Mouse (Mus musculus) intestine, embryonic 16.5 days (tissue): ENCODE measurements around the gene Brsk1. TPM values are rescaled to one million over a fixed set of nuclear protein-coding genes. Genes with fewer than 3 reads are reported as not detected.

Source experiments
- ATAC-seq: fragments of 200-750 bp; cut with Nextera tagmentation; 2 replicates; pipeline ENCODE4 v1.8.0; 2017; ENCODE audit warnings: moderate TSS enrichment, moderate library complexity
- H3K27ac ChIP-seq: fragments of 300-500 bp; sonication (generic); 2 replicates; pipeline ENCODE4 v1.5.1; 2014; ENCODE audit warnings: mild to moderate bottlenecking, low read length
- H3K27me3 ChIP-seq: fragments of 300-500 bp; sonication (generic); replicated peaks from 2 replicates; pipeline ENCODE4 v1.6.1; 2014; ENCODE audit warnings: low read length, control low read depth, mixed read lengths; ENCODE audit not compliant: control insufficient read depth, insufficient read depth
- H3K36me3 ChIP-seq: fragments of 300-500 bp; sonication (generic); 2 replicates; pipeline ENCODE4 v1.6.1; 2014; ENCODE audit warnings: low read length, control low read depth; ENCODE audit not compliant: control insufficient read depth, insufficient read depth
- H3K4me1 ChIP-seq: fragments of 300-500 bp; sonication (generic); 2 replicates; pipeline ENCODE4 v1.6.1; 2014; ENCODE audit warnings: low read length, control low read depth, mixed read lengths; ENCODE audit not compliant: control insufficient read depth, insufficient read depth
- H3K4me2 ChIP-seq: fragments of 300-500 bp; sonication (generic); 2 replicates; pipeline ENCODE4 v1.6.1; 2014; ENCODE audit warnings: low read depth, low read length, control low read depth
- H3K4me3 ChIP-seq: fragments of 300-500 bp; sonication (generic); 2 replicates; pipeline ENCODE4 v1.5.1; 2014; ENCODE audit warnings: mild to moderate bottlenecking, low read length
- H3K9ac ChIP-seq: fragments of 300-500 bp; sonication (generic); 2 replicates; pipeline ENCODE4 v1.6.1; 2014; ENCODE audit warnings: low read depth, low read length
- H3K9me3 ChIP-seq: fragments of 300-500 bp; sonication (generic); 2 replicates; pipeline ENCODE4 v1.6.1; 2016; ENCODE audit warnings: low read length, control low read depth; ENCODE audit not compliant: control insufficient read depth
- WGBS: fragments of 180-500 bp; shearing (Covaris S2); extraction: QIAGEN DNeasy Blood & Tissue Kit; methylation state at CpG from one replicate; pipeline ENCODE4 v1.1.7; 2014; 5-methylcytosine and 5-hydroxymethylcytosine counted together
- polyA plus RNA-seq: library from polyadenylated mRNA; unstranded; fragments of >200 nt; fragmentation: Nextera tagmentation; extraction: Ambion mirVana; gene quantifications from 2 replicates; pipeline ENCODE4 v1.2.1, GENCODE M21; 2015

The Brsk1 gene
- polyA plus RNA-seq, 1 experiment from 2014 or later, result 1.4 TPM

DNA sequence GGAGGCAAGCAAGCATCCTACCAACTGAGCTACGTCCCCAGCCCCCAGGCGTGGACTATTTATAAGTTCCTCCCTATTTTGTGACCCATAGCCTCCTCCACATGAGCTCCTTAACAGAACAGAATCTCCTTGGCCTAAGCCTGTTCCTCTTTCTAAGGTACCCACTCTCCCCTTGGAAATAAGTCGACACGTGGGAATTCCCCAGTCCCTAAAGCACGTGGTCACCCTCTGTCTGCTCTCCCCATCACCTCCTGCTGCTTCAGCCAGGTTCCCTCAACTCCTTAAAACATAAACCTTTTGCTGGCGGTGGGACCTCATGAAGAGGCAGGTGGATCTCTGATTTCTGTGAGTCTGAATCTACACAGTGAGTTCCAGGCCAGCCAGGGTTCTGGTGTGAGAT is 26.6 kb downstream of the Brsk1 start:
- no peaks in the 10 kb centered on the region for H3K9me3 ChIP-seq
- H3K9ac ChIP-seq, result 0 out of 2 replicates have a peak overlapping the region, but pooled peaks have one; percentile 14
- no peaks in the 10 kb centered on the region for H3K27me3 ChIP-seq
- no peaks in the 10 kb centered on the region for H3K36me3 ChIP-seq
- WGBS, result 74% methylated on average over 6 of the region's 6 CpGs
- no peak overlapping the region for H3K27ac ChIP-seq
- H3K4me1 ChIP-seq, result 0 out of 2 replicates have a peak, but pooled peaks cover 2% of the 10 kb centered on the region
- no peak overlapping the region for H3K4me3 ChIP-seq
- no peak for ATAC-seq
- no peak overlapping the region for H3K4me2 ChIP-seq

DNA sequence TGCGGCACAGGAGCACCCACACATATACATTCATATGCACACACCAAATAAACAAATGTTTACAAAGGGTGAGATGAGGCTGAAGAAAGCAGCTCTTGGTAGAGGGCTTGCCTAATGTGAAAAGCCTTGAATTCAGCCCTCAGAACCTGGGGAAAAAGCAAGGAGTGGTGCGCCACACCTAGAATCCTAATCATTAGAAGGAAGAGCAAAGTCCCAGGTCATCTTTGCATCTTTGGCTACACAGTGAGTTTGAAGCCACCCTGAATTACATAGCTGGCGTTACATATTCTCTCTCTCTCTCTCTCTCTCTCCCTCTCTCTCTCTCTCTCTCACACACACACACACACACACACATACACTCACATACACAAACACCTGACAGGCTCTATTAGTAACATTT is 28.9 kb downstream of the Brsk1 start:
- Histone ChIP-seq H3K9ac (no peak overlapping the region), H3K4me1 (peaks cover 12% of the 10 kb centered on the region), H3K36me3 (no peaks in the 10 kb centered on the region), H3K4me3 (no peak overlapping the region), H3K9me3 (no peaks in the 10 kb centered on the region), H3K27ac (0 out of 2 replicates have a peak overlapping the region, but pooled peaks have one; percentile 24), H3K27me3 (no peaks in the 10 kb centered on the region), H3K4me2 (no peak overlapping the region)
- ATAC-seq, result peak; percentile 54
- WGBS, result 74% methylated on average over 3 of the region's 3 CpGs

DNA sequence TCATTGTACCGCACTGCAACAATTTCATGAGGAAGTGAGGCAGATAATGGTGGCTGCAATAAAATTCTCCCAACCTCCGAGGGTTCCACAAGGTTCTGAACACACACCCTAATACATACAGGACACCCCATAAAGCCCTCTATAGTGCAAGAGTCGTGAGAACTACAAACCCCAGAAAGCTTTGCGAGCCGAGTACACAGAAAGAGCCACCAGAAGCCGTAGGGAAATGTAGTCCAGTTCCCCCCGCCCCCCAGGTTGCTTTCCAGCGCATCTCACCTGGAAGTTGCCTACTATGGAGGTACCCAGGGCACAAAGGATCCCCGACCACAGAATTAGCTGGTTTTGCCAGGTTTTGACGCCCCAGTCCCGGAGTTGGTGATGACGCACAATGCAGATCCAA is 33.1 kb downstream of the Brsk1 start:
- Histone ChIP-seq H3K4me3 (peak overlapping the region; percentile 49), H3K36me3 (no peaks in the 10 kb centered on the region), H3K9me3 (no peaks in the 10 kb centered on the region), H3K27me3 (no peaks in the 10 kb centered on the region), H3K4me1 (peaks cover 19% of the 10 kb centered on the region), H3K27ac (peak overlapping the region; percentile 87; the same call in 1 of the 2 replicates), H3K9ac (peak overlapping the region; percentile 52), H3K4me2 (peak overlapping the region; percentile 71)
- 0 out of 2 replicates have a peak, but pooled peaks have one; percentile 31 for ATAC-seq
- WGBS, result 34% methylated on average over 12 of the region's 12 CpGs

GRCm38 (mm10) chr7:4724359-4724758 is 34.0 kb downstream of the Brsk1 start:
- peak; percentile 31 for ATAC-seq
- WGBS, result 22% methylated on average over 3 of the region's 3 CpGs
- H3K9ac ChIP-seq, result peak overlapping the region; percentile 44

GRCm38 (mm10) chr7:4725169-4725568 is 34.8 kb downstream of the Brsk1 start, which contains the start of gene Tmem150b:
Gene Tmem150b, minus strand, starts transcription at chr7:4725249.
- H3K27ac ChIP-seq, result peak within 1 kb of the TSS; percentile 87
- ATAC-seq, result peak; percentile 86
- peak within 1 kb of the TSS; percentile 49 for H3K4me3 ChIP-seq
- peaks cover 17% of the 10 kb centered on the region for H3K4me1 ChIP-seq
- WGBS, result 64% methylated on average over 7 of the region's 7 CpGs
- H3K4me2 ChIP-seq, result peak within 1 kb of the TSS; percentile 71
- H3K36me3 ChIP-seq, result no peaks in the 10 kb centered on the region
- peak within 1 kb of the TSS; percentile 52 for H3K9ac ChIP-seq
- H3K27me3 ChIP-seq, result no peaks in the 10 kb centered on the region
- H3K9me3 ChIP-seq, result no peaks in the 10 kb centered on the region

More at GRCm38 (mm10) chr7:4724359-4724758, 34.0 kb downstream of the Brsk1 start:
- Histone ChIP-seq H3K27me3 (no peaks in the 10 kb centered on the region), H3K4me1 (peaks cover 19% of the 10 kb centered on the region), H3K9me3 (no peaks in the 10 kb centered on the region), H3K27ac (peak overlapping the region; percentile 87), H3K4me2 (peak overlapping the region; percentile 71), H3K4me3 (peak overlapping the region; percentile 49), H3K36me3 (no peaks in the 10 kb centered on the region)

DNA sequence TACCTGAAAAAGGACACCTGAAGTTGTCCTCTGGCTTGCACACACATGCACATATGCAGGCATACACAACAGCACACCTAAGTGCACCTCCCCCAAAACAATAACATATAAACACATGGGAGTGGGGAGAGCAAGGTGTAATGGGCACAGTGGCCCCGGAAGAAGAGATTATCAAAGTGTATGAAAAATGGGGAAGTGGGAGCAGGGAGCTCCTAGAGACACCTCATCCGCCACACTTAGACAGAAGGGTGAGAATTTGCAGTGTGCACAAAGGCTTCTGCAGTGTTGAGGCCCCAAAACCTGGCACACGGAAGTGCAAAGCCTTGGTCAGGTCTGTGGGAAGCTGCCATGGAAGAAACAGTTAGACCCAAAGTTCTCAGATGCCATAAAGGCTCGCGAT is 40.7 kb downstream of the Brsk1 start:
- H3K4me1 ChIP-seq, result peaks cover 5% of the 10 kb centered on the region
- H3K27ac ChIP-seq, result no peak overlapping the region
- H3K9ac ChIP-seq, result no peak overlapping the region
- H3K4me3 ChIP-seq, result no peak overlapping the region
- H3K9me3 ChIP-seq, result no peaks in the 10 kb centered on the region
- no peak for ATAC-seq
- no peaks in the 10 kb centered on the region for H3K27me3 ChIP-seq
- H3K36me3 ChIP-seq, result no peaks in the 10 kb centered on the region
- WGBS, result 83% methylated on average over 5 of the region's 5 CpGs
- H3K4me2 ChIP-seq, result no peak overlapping the region

GRCm38 (mm10) chr7:4732968-4733392 is 42.6 kb downstream of the Brsk1 start:
- ATAC-seq, result peak; percentile 99
- no peaks in the 10 kb centered on the region for H3K9me3 ChIP-seq
- no peak overlapping the region for H3K4me2 ChIP-seq
- peaks cover 5% of the 10 kb centered on the region for H3K4me1 ChIP-seq
- no peak overlapping the region for H3K4me3 ChIP-seq
- WGBS, result 47% methylated on average over 6 of the region's 6 CpGs
- no peaks in the 10 kb centered on the region for H3K36me3 ChIP-seq
- peak overlapping the region; percentile 27; the same call in 1 of the 2 replicates for H3K27ac ChIP-seq
- H3K9ac ChIP-seq, result no peak overlapping the region
- H3K27me3 ChIP-seq, result no peaks in the 10 kb centered on the region

GRCm38 (mm10) chr7:4739041-4739543 is 48.7 kb downstream of the Brsk1 start:
- Histone ChIP-seq H3K4me1 (peaks cover 23% of the 10 kb centered on the region), H3K27me3 (no peaks in the 10 kb centered on the region), H3K4me3 (peak overlapping the region; percentile 37), H3K36me3 (0 out of 2 replicates have a peak, but pooled peaks cover 2% of the 10 kb centered on the region), H3K9me3 (no peaks in the 10 kb centered on the region), H3K4me2 (peak overlapping the region; percentile 52), H3K27ac (peak overlapping the region; percentile 60), H3K9ac (peak overlapping the region; percentile 34; the same call in 1 of the 2 replicates)
- ATAC-seq, result no peak
- 45% methylated on average over 10 of the region's 10 CpGs for WGBS

GRCm38 (mm10) chr7:4739544-4740275 is 49.3 kb downstream of the Brsk1 start, which contains the start of gene Kmt5c:
Gene Kmt5c, plus strand, starts transcription at chr7:4740115.
- ATAC-seq, result peak; percentile 96
- Histone ChIP-seq H3K4me2 (peak within 1 kb of the TSS; percentile 68), H3K27ac (peak within 1 kb of the TSS; percentile 89), H3K27me3 (no peaks in the 10 kb centered on the region), H3K9ac (peak within 1 kb of the TSS; percentile 84), H3K4me1 (peaks cover 23% of the 10 kb centered on the region), H3K9me3 (no peaks in the 10 kb centered on the region), H3K4me3 (peak within 1 kb of the TSS; percentile 80), H3K36me3 (peaks cover 4% of the 10 kb centered on the region; the same call in 1 of the 2 replicates)
- under 1% methylated on average over 36 of the region's 44 CpGs for WGBS
